Mouse (Mus musculus): ENCODE data around the gene Zfp839.

GRCm38 (mm10) chr12:110830293-110831024 is 19.6 kb upstream of the Zfp839 start:
- TF ChIP-seq POLR2A (IDR thresholded peaks at IDR 0.05; ENCODE audit: extremely low read depth, insufficient read depth, low read length) = no peak
- TF ChIP-seq CTCF (IDR thresholded peaks at IDR 0.05; ENCODE audit: low read depth, low read length) = no peak
